Mouse (Mus musculus): ENCODE results near the gene Lgmn. TPM values are rescaled to one million over a fixed set of nuclear protein-coding genes. Genes with fewer than 3 reads are reported as not detected.
A peak's percentile ranks its signal among the peaks of the same experiment; 100 is the strongest.

Lgmn gene
- polyA plus RNA-seq, 1 experiment, result 132 TPM

DNA sequence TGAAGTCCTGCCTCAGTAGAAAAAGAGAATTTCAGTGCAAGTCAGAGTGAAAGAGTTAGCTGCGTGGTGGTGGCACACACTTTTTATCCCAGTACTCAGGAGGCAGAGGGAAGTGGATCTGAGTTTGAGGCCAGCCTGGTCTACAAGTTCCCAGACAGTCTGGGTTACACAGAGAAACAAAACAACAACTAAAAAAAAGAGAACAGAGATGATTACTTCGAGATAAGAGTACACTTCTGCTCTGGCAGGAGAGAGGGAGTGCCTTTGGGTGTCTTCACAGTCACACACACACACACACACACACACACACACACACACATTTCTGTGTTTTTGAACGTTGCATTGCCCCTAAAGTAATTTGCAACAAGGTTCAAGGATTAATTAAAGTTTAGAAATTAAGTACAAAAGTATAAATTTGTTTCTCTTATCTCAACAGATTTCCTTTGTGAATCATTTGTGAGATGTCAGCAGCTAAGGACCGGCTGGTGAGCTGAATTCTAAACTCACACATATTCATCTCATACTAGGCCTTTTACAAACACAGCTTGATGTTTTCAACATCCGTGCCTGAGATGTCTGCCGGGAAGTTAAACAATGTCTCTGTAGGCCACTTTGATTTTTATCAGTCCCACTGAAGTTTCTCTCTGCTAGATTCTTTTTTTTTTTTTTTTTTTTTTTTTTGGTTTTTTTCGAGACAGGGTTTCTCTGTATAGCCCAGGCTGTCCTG lies 17.0 kb upstream of the Lgmn start:
- no peak overlapping the region for H3K4me3 ChIP-seq (ENCODE audit: insufficient read depth, low read length)
- no peak for TF ChIP-seq POLR2A (IDR thresholded peaks at IDR 0.05; ENCODE audit: extremely low read depth, insufficient read depth, low read length)
- TF ChIP-seq CTCF (IDR thresholded peaks at IDR 0.05; ENCODE audit: extremely low read depth, insufficient read depth, low read length), result no peak
- H3K4me1 ChIP-seq (ENCODE audit: control insufficient read depth, insufficient read depth, low read length), result no peaks in the 10 kb centered on the region
- no peak overlapping the region for H3K27ac ChIP-seq (ENCODE audit: insufficient read depth, low read length)

DNA sequence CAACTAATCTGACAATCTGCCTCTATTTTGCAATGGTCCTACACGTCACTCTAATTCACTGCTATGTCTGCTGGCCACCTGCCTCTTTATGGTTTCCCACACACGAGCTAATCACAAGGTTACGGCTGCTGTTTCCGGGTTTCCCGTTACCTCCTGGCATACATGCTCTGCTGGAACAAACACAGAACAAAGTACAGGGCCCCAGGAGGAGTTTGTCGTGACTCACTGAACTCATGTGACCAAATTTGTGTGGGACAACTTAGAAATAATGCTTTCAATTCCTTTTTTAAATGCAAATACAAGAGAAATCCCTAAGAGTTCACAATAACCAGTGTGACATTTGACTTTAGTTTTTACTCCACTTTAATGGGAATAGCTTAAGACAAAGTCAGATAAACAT lies 14.0 kb upstream of the Lgmn start:
- H3K4me1 ChIP-seq (ENCODE audit: control insufficient read depth, insufficient read depth, low read length), result no peaks in the 10 kb centered on the region
- no peak overlapping the region for H3K27ac ChIP-seq (ENCODE audit: insufficient read depth, low read length)
- no peak overlapping the region for H3K4me3 ChIP-seq (ENCODE audit: insufficient read depth, low read length)
- no peak for TF ChIP-seq CTCF (IDR thresholded peaks at IDR 0.05; ENCODE audit: extremely low read depth, insufficient read depth, low read length)
- TF ChIP-seq POLR2A (IDR thresholded peaks at IDR 0.05; ENCODE audit: extremely low read depth, insufficient read depth, low read length), result no peak

GRCm38 (mm10) chr12:102451126-102451851 lies 11.7 kb upstream of the Lgmn start:
- H3K4me1 ChIP-seq (ENCODE audit: control insufficient read depth, insufficient read depth, low read length), result no peaks in the 10 kb centered on the region
- H3K4me3 ChIP-seq (ENCODE audit: insufficient read depth, low read length), result no peak overlapping the region
- TF ChIP-seq POLR2A (IDR thresholded peaks at IDR 0.05; ENCODE audit: extremely low read depth, insufficient read depth, low read length) (no peak), CTCF (IDR thresholded peaks at IDR 0.05; ENCODE audit: extremely low read depth, insufficient read depth, low read length) (no peak)
- H3K27ac ChIP-seq (ENCODE audit: insufficient read depth, low read length), result peak overlapping the region; percentile 22

DNA sequence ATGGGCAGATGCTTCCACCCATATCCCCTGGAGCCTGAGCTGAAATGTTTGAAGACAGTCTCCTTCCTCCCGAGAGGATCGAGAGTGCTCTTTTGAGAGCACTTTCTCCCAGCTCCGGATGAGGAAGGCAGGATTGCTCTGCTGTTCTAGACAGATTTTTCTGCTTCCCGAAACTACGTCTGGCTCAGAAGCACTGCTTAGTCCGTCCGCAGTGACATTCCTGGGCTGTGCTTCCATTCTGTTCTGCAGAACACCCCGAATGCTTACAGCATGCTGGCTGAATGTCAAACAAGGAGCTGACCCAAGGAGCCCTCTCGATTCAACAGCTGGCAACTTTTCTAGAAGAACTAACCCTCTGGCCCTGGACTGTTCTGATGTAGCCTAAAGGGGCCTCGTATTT lies 10.8 kb upstream of the Lgmn start:
- no peaks in the 10 kb centered on the region for H3K4me1 ChIP-seq (ENCODE audit: control insufficient read depth, insufficient read depth, low read length)
- peak overlapping the region; percentile 22; the same call in 1 of the 2 replicates for H3K27ac ChIP-seq (ENCODE audit: insufficient read depth, low read length)
- H3K4me3 ChIP-seq (ENCODE audit: insufficient read depth, low read length), result no peak overlapping the region
- no peak for TF ChIP-seq CTCF (IDR thresholded peaks at IDR 0.05; ENCODE audit: extremely low read depth, insufficient read depth, low read length)
- no peak for TF ChIP-seq POLR2A (IDR thresholded peaks at IDR 0.05; ENCODE audit: extremely low read depth, insufficient read depth, low read length)

GRCm38 (mm10) chr12:102445436-102445835 lies 5.8 kb upstream of the Lgmn start:
- no peak overlapping the region for H3K4me3 ChIP-seq (ENCODE audit: insufficient read depth, low read length)
- H3K4me1 ChIP-seq (ENCODE audit: control insufficient read depth, insufficient read depth, low read length), result no peaks in the 10 kb centered on the region
- no peak overlapping the region for H3K27ac ChIP-seq (ENCODE audit: insufficient read depth, low read length)
- TF ChIP-seq CTCF (IDR thresholded peaks at IDR 0.05; ENCODE audit: extremely low read depth, insufficient read depth, low read length), result no peak
- TF ChIP-seq POLR2A (IDR thresholded peaks at IDR 0.05; ENCODE audit: extremely low read depth, insufficient read depth, low read length), result no peak

- H3K27ac ChIP-seq (ENCODE audit: insufficient read depth, low read length), result no peak overlapping the region
- TF ChIP-seq CTCF (IDR thresholded peaks at IDR 0.05; ENCODE audit: extremely low read depth, insufficient read depth, low read length) (no peak), POLR2A (IDR thresholded peaks at IDR 0.05; ENCODE audit: extremely low read depth, insufficient read depth, low read length) (no peak)
- H3K4me1 ChIP-seq (ENCODE audit: control insufficient read depth, insufficient read depth, low read length), result no peaks in the 10 kb centered on the region
- H3K4me3 ChIP-seq (ENCODE audit: insufficient read depth, low read length), result no peak overlapping the region
Measured at GRCm38 (mm10) chr12:102443676-102444075, 4.1 kb upstream of the Lgmn start.

DNA sequence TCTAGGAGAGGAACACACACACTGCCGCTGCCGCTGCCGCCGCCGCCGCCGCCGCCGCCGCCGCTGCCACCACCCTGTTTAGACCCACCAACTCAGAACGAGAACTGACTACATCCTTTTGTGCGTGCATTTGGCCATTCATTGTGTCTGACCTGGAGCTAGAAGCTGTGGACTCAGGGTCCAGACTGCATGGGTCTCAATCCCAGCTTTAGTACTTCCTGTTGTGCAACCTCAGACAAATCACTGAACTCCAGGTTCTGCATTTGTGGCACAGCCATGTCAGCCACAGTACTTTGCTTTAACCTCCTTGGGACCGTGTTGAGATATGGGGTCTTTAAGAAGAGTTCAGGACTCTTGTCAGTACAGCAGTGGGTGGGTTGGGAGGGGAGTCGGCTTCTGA lies 3.0 kb upstream of the Lgmn start:
- 0 out of 2 replicates have a peak overlapping the region, but pooled peaks have one; percentile 69 for H3K27ac ChIP-seq (ENCODE audit: insufficient read depth, low read length)
- H3K4me1 ChIP-seq (ENCODE audit: control insufficient read depth, insufficient read depth, low read length), result peaks cover 2% of the 10 kb centered on the region; the same call in 1 of the 2 replicates
- no peak overlapping the region for H3K4me3 ChIP-seq (ENCODE audit: insufficient read depth, low read length)
- TF ChIP-seq POLR2A (IDR thresholded peaks at IDR 0.05; ENCODE audit: extremely low read depth, insufficient read depth, low read length) (no peak), CTCF (IDR thresholded peaks at IDR 0.05; ENCODE audit: extremely low read depth, insufficient read depth, low read length) (no peak)

DNA sequence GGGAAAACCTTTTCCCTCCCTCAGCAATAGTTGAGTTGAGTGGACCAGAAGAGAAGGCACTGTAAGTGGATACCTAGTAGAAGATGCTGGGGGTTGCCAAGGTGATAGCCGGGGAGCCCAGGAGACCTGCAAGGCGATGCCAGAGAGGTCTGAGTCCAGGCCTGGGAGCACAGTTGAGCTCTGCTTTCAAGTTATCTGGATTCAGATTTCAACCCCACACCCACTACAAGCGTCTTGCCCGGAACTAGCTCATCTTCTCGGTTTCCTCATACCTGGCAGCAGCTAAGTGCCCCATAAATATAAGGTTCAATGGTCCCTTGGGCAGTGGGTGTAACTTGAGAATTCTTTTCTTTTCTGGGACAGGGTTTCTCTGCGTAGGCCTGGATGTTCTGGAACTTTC lies 1.5 kb upstream of the Lgmn start:
- Histone ChIP-seq H3K27ac (ENCODE audit: insufficient read depth, low read length) (no peak overlapping the region), H3K4me3 (ENCODE audit: insufficient read depth, low read length) (no peak overlapping the region), H3K4me1 (ENCODE audit: control insufficient read depth, insufficient read depth, low read length) (peaks cover 2% of the 10 kb centered on the region; the same call in 1 of the 2 replicates)
- TF ChIP-seq CTCF (IDR thresholded peaks at IDR 0.05; ENCODE audit: extremely low read depth, insufficient read depth, low read length) (no peak), POLR2A (IDR thresholded peaks at IDR 0.05; ENCODE audit: extremely low read depth, insufficient read depth, low read length) (no peak)

GRCm38 (mm10) chr12:102440551-102440950 lies 938 bp upstream of the Lgmn start:
- Histone ChIP-seq H3K4me1 (ENCODE audit: control insufficient read depth, insufficient read depth, low read length) (peaks cover 2% of the 10 kb centered on the region; the same call in 1 of the 2 replicates), H3K4me3 (ENCODE audit: insufficient read depth, low read length) (no peak overlapping the region), H3K27ac (ENCODE audit: insufficient read depth, low read length) (no peak overlapping the region)
- TF ChIP-seq CTCF (IDR thresholded peaks at IDR 0.05; ENCODE audit: extremely low read depth, insufficient read depth, low read length) (no peak), POLR2A (IDR thresholded peaks at IDR 0.05; ENCODE audit: extremely low read depth, insufficient read depth, low read length) (no peak)

Measured in cortical plate, adult 2 months (tissue).